ENCODE assay signal across 11 mouse cellular contexts in the genomic region with DNA sequence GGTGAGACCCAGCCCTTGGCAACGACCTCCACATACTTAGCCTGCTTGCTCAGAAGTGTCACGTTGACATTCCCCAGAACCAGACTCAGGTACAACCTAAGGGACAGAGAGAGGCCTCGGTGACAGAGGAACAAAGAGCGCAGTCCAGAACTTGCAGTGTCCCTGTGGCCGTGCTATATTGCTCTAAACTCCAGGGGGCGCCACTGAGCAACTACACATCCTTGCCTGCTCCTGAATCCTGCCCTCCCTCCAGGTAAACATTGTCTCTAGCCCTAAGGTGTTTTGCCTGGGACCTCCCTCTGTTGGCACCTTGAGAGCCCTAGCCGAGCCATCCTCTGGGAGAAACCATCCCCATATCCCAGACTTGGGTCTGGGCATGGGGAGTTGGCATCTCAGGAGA. TPM values are rescaled to one million over a fixed set of nuclear protein-coding genes. Genes with fewer than 3 reads are reported as not detected.
DNase-seq lines count a peak whose midpoint lies in the region; ATAC-seq and TF ChIP-seq lines count a peak whose summit lies in the region.
"Had no signal": no experiment of that assay in that cellular context is flagged by ENCODE, and none has a peak within 500 bp of the region (broad histone marks: within the 10 kb centered on the region; RNA-seq: fewer than 3 reads in every experiment).

No protein-coding gene starts in this region.

- peak; percentile 34 for DNase-seq in thymus, postnatal 14 days
- no peak for DNase-seq in thymus, adult 18-20 months
- DNase-seq in neural tube, embryonic 10.5 days (ENCODE audit: extremely low spot score, low spot score) = no peak
- no peak for DNase-seq in forebrain, embryonic 10.5 days (ENCODE audit: extremely low spot score, low spot score)
- DNase-seq: gastrocnemius, postnatal 14 days; heart, postnatal 36 days had no signal

- H3K36me3 ChIP-seq in intestine, postnatal 0 days (ENCODE audit: control insufficient read depth, insufficient read depth) = peaks cover 60% of the 10 kb centered on the region
- peaks cover 33% of the 10 kb centered on the region for H3K36me3 ChIP-seq in intestine, embryonic 16.5 days (ENCODE audit: control insufficient read depth, insufficient read depth, low read length)
- H3K36me3 ChIP-seq in forebrain, embryonic 10.5 days (replicated peaks) = peaks cover 85% of the 10 kb centered on the region

- no peaks in the 10 kb centered on the region for H3K9me3 ChIP-seq in intestine, postnatal 0 days (ENCODE audit: control insufficient read depth)
- no peaks in the 10 kb centered on the region for H3K9me3 ChIP-seq in intestine, embryonic 16.5 days (ENCODE audit: control insufficient read depth, low read length)
- no peaks in the 10 kb centered on the region for H3K9me3 ChIP-seq in forebrain, embryonic 10.5 days
- H3K9me3 ChIP-seq: limb, embryonic 13.5 days had no signal

- H3K4me2 ChIP-seq in intestine, postnatal 0 days (replicated peaks; ENCODE audit: low read depth) = no peak overlapping the region
- H3K4me2 ChIP-seq in intestine, embryonic 16.5 days (ENCODE audit: low read depth, low read length) = no peak overlapping the region
- H3K4me2 ChIP-seq: limb, embryonic 13.5 days; midbrain, embryonic 12.5 days had no signal

- H3K9ac ChIP-seq in intestine, postnatal 0 days (ENCODE audit: low read depth, low read length) = no peak overlapping the region
- H3K9ac ChIP-seq in intestine, embryonic 16.5 days (ENCODE audit: low read depth, low read length) = no peak overlapping the region
- H3K9ac ChIP-seq: limb, embryonic 13.5 days; midbrain, embryonic 12.5 days had no signal

- no peak overlapping the region for H3K4me3 ChIP-seq in intestine, postnatal 0 days (ENCODE audit: low read depth, low read length)
- no peak overlapping the region for H3K4me3 ChIP-seq in intestine, embryonic 16.5 days (ENCODE audit: low read length)
- H3K4me3 ChIP-seq in forebrain, embryonic 10.5 days = no peak overlapping the region
- H3K4me3 ChIP-seq: limb, embryonic 13.5 days; midbrain, embryonic 12.5 days had no signal

- TF ChIP-seq CTCF in intestine, postnatal 0 days (IDR thresholded peaks at IDR 0.05; ENCODE audit: low read depth) = peak; percentile 75

- H3K27ac ChIP-seq in intestine, postnatal 0 days (ENCODE audit: low read depth, low read length) = 0 out of 2 replicates have a peak overlapping the region, but pooled peaks have one; percentile 21
- H3K27ac ChIP-seq in intestine, embryonic 16.5 days (ENCODE audit: low read length) = no peak overlapping the region
- no peak overlapping the region for H3K27ac ChIP-seq in forebrain, embryonic 10.5 days
- H3K27ac ChIP-seq: limb, embryonic 13.5 days; midbrain, embryonic 12.5 days had no signal

- no peaks in the 10 kb centered on the region for H3K27me3 ChIP-seq in intestine, postnatal 0 days (replicated peaks; ENCODE audit: control insufficient read depth, insufficient read depth, low read length)
- H3K27me3 ChIP-seq in intestine, embryonic 16.5 days (replicated peaks; ENCODE audit: control insufficient read depth, insufficient read depth, low read length) = no peaks in the 10 kb centered on the region
- H3K27me3 ChIP-seq in forebrain, embryonic 10.5 days (ENCODE audit: poor library complexity, severe bottlenecking) = no peaks in the 10 kb centered on the region
- H3K27me3 ChIP-seq: limb, embryonic 13.5 days; midbrain, embryonic 12.5 days had no signal

- 80% methylated on average over 7 of the region's 7 CpGs for WGBS in intestine, postnatal 0 days
- 79% methylated on average over 7 of the region's 7 CpGs for WGBS in intestine, embryonic 16.5 days
- 79% methylated on average over 7 of the region's 7 CpGs for WGBS in forebrain, embryonic 10.5 days

- no peak for ATAC-seq in intestine, postnatal 0 days
- no peak for ATAC-seq in intestine, embryonic 16.5 days
- 0 out of 2 replicates have a peak, but pooled peaks have one; percentile 36 for ATAC-seq in common myeloid progenitor, adult 5-6 weeks (replicated peaks; ENCODE audit: low read depth, poor library complexity, severe bottlenecking)

- H3K4me1 ChIP-seq in intestine, postnatal 0 days (replicated peaks; ENCODE audit: control insufficient read depth, insufficient read depth, low read length) = no peaks in the 10 kb centered on the region
- peaks cover 7% of the 10 kb centered on the region for H3K4me1 ChIP-seq in intestine, embryonic 16.5 days (ENCODE audit: control insufficient read depth, insufficient read depth, low read length)
- H3K4me1 ChIP-seq in forebrain, embryonic 10.5 days = no peaks in the 10 kb centered on the region
- H3K4me1 ChIP-seq: limb, embryonic 13.5 days had no signal

RNA-seq across cellular contexts. Expression of a gene that starts 7.1 kb away (rescaled TPM):
- polyA plus RNA-seq in intestine, postnatal 0 days (2015; fragmentation: Nextera tagmentation; extraction: Ambion mirVana) = 127 and 132 TPM in 2 replicates
- 65.1 and 65.8 TPM in 2 replicates for polyA plus RNA-seq in intestine, embryonic 16.5 days (2015; fragmentation: Nextera tagmentation; extraction: Ambion mirVana)
- total RNA-seq in common myeloid progenitor, adult 5-6 weeks (2017) = 8.5 and 12.4 TPM in 2 replicates
- 54.5 and 61.6 TPM in 2 replicates for polyA plus RNA-seq in forebrain, embryonic 10.5 days (2016; fragmentation: Nextera tagmentation; extraction: Ambion mirVana)

RNA-seq across cellular contexts. Expression of a gene that starts 41.0 kb away (rescaled TPM):
- 0.21 and 0.27 TPM in 2 replicates for polyA plus RNA-seq in intestine, postnatal 0 days (2015; fragmentation: Nextera tagmentation; extraction: Ambion mirVana)
- 0.21 and 0.35 TPM in 2 replicates for polyA plus RNA-seq in intestine, embryonic 16.5 days (2015; fragmentation: Nextera tagmentation; extraction: Ambion mirVana)
- not detected in 2 replicates for total RNA-seq in common myeloid progenitor, adult 5-6 weeks (2017)
- 0.25 TPM in 1 of 2 replicates, not detected in the other for polyA plus RNA-seq in forebrain, embryonic 10.5 days (2016; fragmentation: Nextera tagmentation; extraction: Ambion mirVana)
- total RNA-seq: gastrocnemius, postnatal 14 days; heart, postnatal 36 days had no signal
- polyA plus RNA-seq: limb, embryonic 13.5 days had no signal

RNA-seq across cellular contexts. Expression of a gene that starts 41.1 kb away (rescaled TPM):
- 798 and 872 TPM in 2 replicates for polyA plus RNA-seq in intestine, postnatal 0 days (2015; fragmentation: Nextera tagmentation; extraction: Ambion mirVana)
- polyA plus RNA-seq in intestine, embryonic 16.5 days (2015; fragmentation: Nextera tagmentation; extraction: Ambion mirVana) = 873 and 892 TPM in 2 replicates
- total RNA-seq in common myeloid progenitor, adult 5-6 weeks (2017) = 189 and 208 TPM in 2 replicates
- 573 and 579 TPM in 2 replicates for polyA plus RNA-seq in forebrain, embryonic 10.5 days (2016; fragmentation: Nextera tagmentation; extraction: Ambion mirVana)
